Mouse (Mus musculus): ENCODE measurements around the gene Mfrp. TPM values are rescaled to one million over a fixed set of nuclear protein-coding genes. Genes with fewer than 3 reads are reported as not detected.

Mfrp gene
- polyA plus RNA-seq, 1 experiment from 2014 or later = 0.11 TPM

DNA sequence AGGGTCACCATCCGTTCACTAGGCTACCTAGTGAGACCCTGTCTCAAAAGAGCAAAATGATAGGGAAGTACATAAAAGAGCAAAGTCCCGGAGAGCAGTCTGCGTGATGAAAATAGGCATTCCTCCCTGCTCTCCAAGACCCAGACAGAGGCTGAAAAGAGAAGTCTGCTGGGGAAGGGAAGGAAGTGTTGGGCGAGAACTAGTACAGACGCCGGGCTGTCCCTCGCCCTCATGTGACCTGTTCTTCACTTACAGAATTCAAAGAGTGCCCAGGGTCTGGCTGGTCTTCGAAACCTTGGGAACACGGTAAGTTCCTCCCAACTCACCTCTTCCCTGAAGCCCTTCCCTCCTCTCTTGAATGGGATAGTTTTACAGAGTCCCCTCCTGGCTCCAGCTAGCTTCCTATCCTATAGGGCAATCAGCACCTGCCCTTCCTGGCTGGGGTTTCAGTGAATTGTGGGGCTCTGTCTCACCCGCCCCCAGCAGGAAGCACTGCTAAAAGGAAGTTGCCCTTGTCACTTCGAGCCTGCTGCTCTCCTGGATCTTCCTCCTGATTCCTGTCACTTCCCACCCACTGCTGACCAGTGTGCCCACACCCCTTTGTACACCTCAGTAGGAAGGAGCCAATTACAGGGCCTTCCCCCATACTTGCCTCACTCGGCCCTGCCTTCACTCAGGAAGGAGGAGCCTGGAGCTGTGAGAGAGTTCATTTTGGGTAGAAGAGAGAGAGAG, 12.5 kb upstream of the Mfrp start:
- H3K4me2 ChIP-seq (ENCODE audit: low read length) = no peak overlapping the region
- peaks cover 7% of the 10 kb centered on the region for H3K4me1 ChIP-seq (ENCODE audit: control insufficient read depth, insufficient read depth, low read length)
- H3K27ac ChIP-seq (replicated peaks; ENCODE audit: low read depth, low read length) = no peak overlapping the region
- no peak for DNase-seq
- ATAC-seq (ENCODE audit: low FRiP score, low TSS enrichment) = no peak
- peaks cover 14% of the 10 kb centered on the region for H3K27me3 ChIP-seq (ENCODE audit: control insufficient read depth, insufficient read depth, low read length)
- H3K9me3 ChIP-seq (ENCODE audit: control insufficient read depth, low read length) = no peaks in the 10 kb centered on the region
- H3K36me3 ChIP-seq (ENCODE audit: control insufficient read depth, insufficient read depth, low read length) = no peaks in the 10 kb centered on the region
- no peak overlapping the region for H3K4me3 ChIP-seq (replicated peaks; ENCODE audit: low read depth, low read length)
- H3K9ac ChIP-seq (replicated peaks; ENCODE audit: low read length) = no peak overlapping the region
- 75% methylated on average over 12 of the region's 12 CpGs for WGBS

DNA sequence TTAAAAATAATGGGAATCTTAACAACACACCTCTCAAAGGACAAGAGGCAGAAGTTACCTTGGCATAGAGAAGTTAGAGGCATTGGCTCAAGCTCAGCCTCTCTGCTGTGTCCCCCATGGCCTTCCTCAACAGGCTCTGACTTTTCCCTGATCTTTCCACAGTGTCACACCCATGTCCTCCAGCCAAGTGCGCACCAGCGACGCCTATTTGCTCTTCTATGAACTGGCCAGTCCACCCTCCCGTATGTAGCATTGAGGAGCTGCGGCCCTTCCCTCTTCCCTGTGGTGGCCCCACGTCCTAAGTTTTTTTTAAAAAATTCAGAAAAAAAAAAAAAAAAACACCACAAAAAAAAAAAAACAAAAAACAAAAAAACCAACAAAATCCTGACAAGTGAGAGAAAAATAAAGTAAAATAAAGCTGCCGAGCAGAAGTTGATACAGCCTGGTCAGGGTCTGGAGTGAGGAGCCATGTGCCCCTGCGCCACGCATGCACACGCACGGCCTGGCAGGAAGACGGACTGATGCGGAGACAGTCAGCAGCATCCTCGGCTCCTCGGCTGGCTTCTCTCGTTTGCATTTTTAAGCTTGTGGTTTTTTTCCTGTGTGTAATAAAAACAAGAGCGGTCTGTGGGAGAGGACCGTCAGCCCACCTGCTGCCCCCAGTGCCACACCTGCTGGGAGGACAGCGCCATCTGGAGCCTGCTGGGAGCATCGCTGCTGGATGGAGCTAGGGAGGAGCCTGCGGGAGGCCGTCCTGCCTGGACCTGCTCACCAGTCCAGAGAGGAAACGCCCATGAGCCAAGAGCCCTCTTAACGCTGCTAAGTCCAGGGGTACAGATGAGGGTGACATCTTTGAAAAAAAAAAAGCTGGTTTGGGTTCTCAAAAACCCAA, 7.7 kb upstream of the Mfrp start:
- Histone ChIP-seq H3K27me3 (ENCODE audit: control insufficient read depth, insufficient read depth, low read length) (no peaks in the 10 kb centered on the region), H3K9ac (replicated peaks; ENCODE audit: low read length) (no peak overlapping the region), H3K4me3 (replicated peaks; ENCODE audit: low read depth, low read length) (no peak overlapping the region), H3K27ac (replicated peaks; ENCODE audit: low read depth, low read length) (no peak overlapping the region), H3K36me3 (ENCODE audit: control insufficient read depth, insufficient read depth, low read length) (no peaks in the 10 kb centered on the region), H3K4me2 (ENCODE audit: low read length) (peak overlapping the region; percentile 45), H3K4me1 (ENCODE audit: control insufficient read depth, insufficient read depth, low read length) (0 out of 2 replicates have a peak, but pooled peaks cover 7% of the 10 kb centered on the region), H3K9me3 (ENCODE audit: control insufficient read depth, low read length) (no peaks in the 10 kb centered on the region)
- peak; percentile 87 for DNase-seq
- no peak; the same call in 1 of the 2 replicates for ATAC-seq (ENCODE audit: low FRiP score, low TSS enrichment)
- 30% methylated on average over 24 of the region's 24 CpGs for WGBS

DNA sequence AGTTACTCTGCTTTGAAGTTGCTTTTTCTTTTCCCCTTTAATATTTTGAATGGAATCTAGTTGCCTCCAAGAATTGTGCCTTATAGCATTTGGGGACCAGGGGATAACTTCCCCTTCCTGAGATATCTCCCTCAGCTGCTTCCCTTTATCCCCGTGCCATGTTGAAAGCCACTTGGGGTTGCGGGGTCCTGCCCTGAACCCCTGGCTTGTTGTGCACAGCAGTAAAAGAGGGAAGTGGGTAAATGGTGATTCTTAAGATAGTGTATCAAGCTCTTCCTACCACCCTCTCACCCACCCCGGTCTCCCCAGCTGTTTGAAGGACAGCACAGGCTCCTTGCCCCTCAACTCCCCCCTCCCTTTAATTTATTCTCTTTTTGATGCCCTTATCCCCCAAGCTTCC, 6.8 kb upstream of the Mfrp start:
- no peaks in the 10 kb centered on the region for H3K36me3 ChIP-seq (ENCODE audit: control insufficient read depth, insufficient read depth, low read length)
- WGBS = 81% methylated on average over 3 of the region's 3 CpGs
- H3K4me2 ChIP-seq (ENCODE audit: low read length) = no peak overlapping the region
- no peak for DNase-seq
- H3K27ac ChIP-seq (replicated peaks; ENCODE audit: low read depth, low read length) = no peak overlapping the region
- no peak overlapping the region for H3K4me3 ChIP-seq (replicated peaks; ENCODE audit: low read depth, low read length)
- no peak for ATAC-seq (ENCODE audit: low FRiP score, low TSS enrichment)
- H3K9me3 ChIP-seq (ENCODE audit: control insufficient read depth, low read length) = no peaks in the 10 kb centered on the region
- H3K9ac ChIP-seq (replicated peaks; ENCODE audit: low read length) = no peak overlapping the region
- H3K27me3 ChIP-seq (ENCODE audit: control insufficient read depth, insufficient read depth, low read length) = no peaks in the 10 kb centered on the region
- H3K4me1 ChIP-seq (ENCODE audit: control insufficient read depth, insufficient read depth, low read length) = 0 out of 2 replicates have a peak, but pooled peaks cover 7% of the 10 kb centered on the region

DNA sequence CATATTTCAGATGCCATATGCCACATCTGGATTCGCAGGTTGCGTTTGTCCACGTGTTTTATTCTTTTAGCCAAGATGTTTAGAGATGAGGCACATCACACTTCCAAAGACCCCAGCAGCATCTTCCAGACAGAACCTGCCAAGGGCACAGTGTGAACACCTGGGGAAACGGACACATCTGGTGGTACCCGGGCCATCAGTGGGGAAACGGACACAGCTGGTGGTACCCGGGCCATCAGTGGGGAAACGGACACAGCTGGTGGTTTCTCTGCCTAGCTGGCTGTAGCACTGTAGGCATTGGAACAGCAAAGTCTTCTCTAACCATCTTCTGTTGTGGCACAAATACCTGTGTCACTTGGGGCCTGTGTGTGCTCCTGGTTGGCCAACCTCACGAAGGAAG, 5.7 kb upstream of the Mfrp start:
- no peak overlapping the region for H3K9ac ChIP-seq (replicated peaks; ENCODE audit: low read length)
- H3K4me3 ChIP-seq (replicated peaks; ENCODE audit: low read depth, low read length) = no peak overlapping the region
- no peaks in the 10 kb centered on the region for H3K27me3 ChIP-seq (ENCODE audit: control insufficient read depth, insufficient read depth, low read length)
- ATAC-seq (ENCODE audit: low FRiP score, low TSS enrichment) (no peak), DNase-seq (no peak)
- WGBS = 88% methylated on average over 9 of the region's 9 CpGs
- 0 out of 2 replicates have a peak, but pooled peaks cover 7% of the 10 kb centered on the region for H3K4me1 ChIP-seq (ENCODE audit: control insufficient read depth, insufficient read depth, low read length)
- no peaks in the 10 kb centered on the region for H3K9me3 ChIP-seq (ENCODE audit: control insufficient read depth, low read length)
- H3K36me3 ChIP-seq (ENCODE audit: control insufficient read depth, insufficient read depth, low read length) = no peaks in the 10 kb centered on the region
- no peak overlapping the region for H3K4me2 ChIP-seq (ENCODE audit: low read length)
- no peak overlapping the region for H3K27ac ChIP-seq (replicated peaks; ENCODE audit: low read depth, low read length)

DNA sequence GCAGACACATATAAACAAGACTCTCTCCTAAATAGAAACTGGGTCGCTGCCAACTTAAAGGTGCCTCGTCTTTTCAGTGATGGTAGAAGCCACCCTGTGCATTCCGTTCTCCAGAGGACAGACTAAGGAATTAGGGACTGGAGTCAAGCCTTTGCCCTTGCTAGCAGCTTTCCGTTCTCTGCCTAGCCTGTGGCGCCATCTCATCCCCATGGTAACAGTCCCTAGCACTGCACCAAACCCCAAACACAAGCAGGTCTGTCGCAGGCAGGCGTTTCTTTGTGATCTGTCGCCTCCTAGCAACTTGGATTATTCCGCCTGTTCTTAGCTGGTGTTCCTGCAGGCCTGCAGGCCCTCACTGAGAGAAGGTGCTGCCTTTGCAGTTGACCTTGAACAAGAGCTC, 5.0 kb upstream of the Mfrp start:
- no peaks in the 10 kb centered on the region for H3K27me3 ChIP-seq (ENCODE audit: control insufficient read depth, insufficient read depth, low read length)
- peak; percentile 74 for DNase-seq
- H3K4me3 ChIP-seq (replicated peaks; ENCODE audit: low read depth, low read length) = no peak overlapping the region
- no peak overlapping the region for H3K9ac ChIP-seq (replicated peaks; ENCODE audit: low read length)
- no peak overlapping the region for H3K4me2 ChIP-seq (ENCODE audit: low read length)
- H3K27ac ChIP-seq (replicated peaks; ENCODE audit: low read depth, low read length) = peak overlapping the region; percentile 57; the same call in 1 of the 2 replicates
- no peaks in the 10 kb centered on the region for H3K36me3 ChIP-seq (ENCODE audit: control insufficient read depth, insufficient read depth, low read length)
- no peak; the same call in 1 of the 2 replicates for ATAC-seq (ENCODE audit: low FRiP score, low TSS enrichment)
- 11% methylated on average over 9 of the region's 9 CpGs for WGBS
- H3K9me3 ChIP-seq (ENCODE audit: control insufficient read depth, low read length) = no peaks in the 10 kb centered on the region
- 0 out of 2 replicates have a peak, but pooled peaks cover 7% of the 10 kb centered on the region for H3K4me1 ChIP-seq (ENCODE audit: control insufficient read depth, insufficient read depth, low read length)

DNA sequence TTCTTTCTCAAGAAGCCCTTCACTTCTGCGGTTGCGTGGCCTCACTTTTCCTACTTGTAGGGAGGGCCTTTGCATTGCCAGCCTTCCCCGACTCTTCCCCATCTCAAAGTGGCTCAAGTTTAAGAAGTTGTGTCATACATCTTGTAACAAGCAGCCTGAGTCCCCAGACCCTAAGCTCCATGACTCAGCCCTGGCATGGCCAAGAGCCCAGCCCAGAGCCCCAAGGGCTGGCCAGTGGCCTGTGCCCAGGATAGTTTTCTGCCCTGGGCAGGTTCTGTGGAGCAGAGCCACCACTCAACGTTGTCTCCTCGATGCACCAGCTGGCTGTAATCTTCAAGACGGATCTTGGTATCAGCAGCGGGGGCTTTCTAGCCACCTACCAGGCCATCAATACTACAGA, 3.4 kb downstream of the Mfrp start:
- Histone ChIP-seq H3K9ac (replicated peaks; ENCODE audit: low read length) (no peak overlapping the region), H3K9me3 (ENCODE audit: control insufficient read depth, low read length) (no peaks in the 10 kb centered on the region), H3K4me3 (replicated peaks; ENCODE audit: low read depth, low read length) (no peak overlapping the region), H3K4me2 (ENCODE audit: low read length) (no peak overlapping the region), H3K4me1 (ENCODE audit: control insufficient read depth, insufficient read depth, low read length) (peaks cover 26% of the 10 kb centered on the region), H3K27ac (replicated peaks; ENCODE audit: low read depth, low read length) (no peak overlapping the region), H3K27me3 (ENCODE audit: control insufficient read depth, insufficient read depth, low read length) (no peaks in the 10 kb centered on the region), H3K36me3 (ENCODE audit: control insufficient read depth, insufficient read depth, low read length) (peaks cover 5% of the 10 kb centered on the region)
- ATAC-seq (ENCODE audit: low FRiP score, low TSS enrichment) (no peak), DNase-seq (no peak)
- WGBS = 94% methylated on average over 7 of the region's 7 CpGs

DNA sequence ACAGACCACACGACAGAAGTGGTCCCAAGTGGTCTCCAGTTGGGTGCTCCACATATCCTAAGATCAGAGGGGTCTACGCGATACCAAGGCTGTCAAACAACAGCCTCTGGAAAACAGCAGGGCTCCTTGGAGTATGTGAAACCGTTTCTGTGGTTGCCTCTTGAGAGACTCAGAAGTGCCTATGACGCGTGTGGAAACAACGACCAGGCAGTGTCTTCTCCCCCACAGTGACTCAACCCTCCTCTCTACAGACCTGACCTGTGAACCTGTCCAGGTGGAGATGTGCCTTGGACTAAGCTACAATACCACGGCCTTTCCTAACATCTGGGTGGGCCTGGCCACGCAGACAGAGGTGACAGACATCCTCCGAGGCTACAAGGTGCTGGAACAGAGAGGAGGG, 4.3 kb downstream of the Mfrp start:
- ATAC-seq (ENCODE audit: low FRiP score, low TSS enrichment) = no peak
- Histone ChIP-seq H3K9me3 (ENCODE audit: control insufficient read depth, low read length) (no peaks in the 10 kb centered on the region), H3K4me3 (replicated peaks; ENCODE audit: low read depth, low read length) (no peak overlapping the region), H3K36me3 (ENCODE audit: control insufficient read depth, insufficient read depth, low read length) (peaks cover 5% of the 10 kb centered on the region), H3K4me1 (ENCODE audit: control insufficient read depth, insufficient read depth, low read length) (peaks cover 26% of the 10 kb centered on the region), H3K9ac (replicated peaks; ENCODE audit: low read length) (no peak overlapping the region), H3K4me2 (ENCODE audit: low read length) (no peak overlapping the region), H3K27me3 (ENCODE audit: control insufficient read depth, insufficient read depth, low read length) (no peaks in the 10 kb centered on the region), H3K27ac (replicated peaks; ENCODE audit: low read depth, low read length) (no peak overlapping the region)
- DNase-seq = no peak
- WGBS = 89% methylated on average over 10 of the region's 10 CpGs

DNA sequence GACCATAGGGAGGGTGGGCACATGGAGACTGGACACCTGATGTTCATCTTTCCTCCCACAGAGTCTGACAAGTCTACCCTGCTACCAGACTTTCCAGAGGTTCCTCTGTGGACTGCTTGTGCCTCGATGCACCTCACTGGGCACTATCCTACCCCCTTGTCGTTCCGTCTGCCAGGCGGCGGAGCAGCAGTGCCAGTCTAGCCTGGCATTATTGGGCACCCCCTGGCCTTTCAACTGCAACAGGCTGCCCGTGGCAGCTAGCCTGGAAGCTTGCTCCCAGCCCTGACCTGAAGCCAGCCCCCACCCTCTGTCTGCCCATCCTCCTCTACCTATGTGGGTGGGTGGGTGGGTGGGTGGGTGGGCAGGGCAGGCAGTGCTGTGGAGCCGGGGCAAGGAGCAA, 4.7 kb downstream of the Mfrp start:
- Histone ChIP-seq H3K27me3 (ENCODE audit: control insufficient read depth, insufficient read depth, low read length) (no peaks in the 10 kb centered on the region), H3K9me3 (ENCODE audit: control insufficient read depth, low read length) (no peaks in the 10 kb centered on the region), H3K4me1 (ENCODE audit: control insufficient read depth, insufficient read depth, low read length) (peaks cover 26% of the 10 kb centered on the region), H3K4me3 (replicated peaks; ENCODE audit: low read depth, low read length) (no peak overlapping the region), H3K4me2 (ENCODE audit: low read length) (no peak overlapping the region), H3K27ac (replicated peaks; ENCODE audit: low read depth, low read length) (no peak overlapping the region), H3K9ac (replicated peaks; ENCODE audit: low read length) (no peak overlapping the region), H3K36me3 (ENCODE audit: control insufficient read depth, insufficient read depth, low read length) (peaks cover 5% of the 10 kb centered on the region)
- ATAC-seq (ENCODE audit: low FRiP score, low TSS enrichment) (no peak), DNase-seq (no peak)
- 92% methylated on average over 7 of the region's 7 CpGs for WGBS

Measured in midbrain, embryonic 14.5 days (tissue).